Mouse (Mus musculus) adrenal gland, postnatal 25 days (tissue): ENCODE data around the gene Lins1. TPM values are rescaled to one million over a fixed set of nuclear protein-coding genes. Genes with fewer than 3 reads are reported as not detected.

Experiments
- DNase-seq: peaks from one replicate; pipeline ENCODE4 v3.0.0; 2021; ENCODE audit warnings: mixed read lengths
- long read RNA-seq: library from polyadenylated mRNA; stranded (forward); transcript quantifications from one replicate; pipeline ENCODE4 v2.0.0, GENCODE M21; 2021
- total RNA-seq: library from RNA; stranded (reverse); gene quantifications from 2 replicates; pipeline ENCODE4 v1.2.3, GENCODE M21; 2021

Lins1 gene
- total RNA-seq = 9.8 and 14.5 TPM in 2 replicates
- long read RNA-seq, full-length matches to known transcripts = 7 of 9 reads
- long read RNA-seq, partial matches to known transcripts = 0 of 9 reads
- long read RNA-seq, other reads (novel, unspliced or antisense) = 2 of 9 reads

DNA sequence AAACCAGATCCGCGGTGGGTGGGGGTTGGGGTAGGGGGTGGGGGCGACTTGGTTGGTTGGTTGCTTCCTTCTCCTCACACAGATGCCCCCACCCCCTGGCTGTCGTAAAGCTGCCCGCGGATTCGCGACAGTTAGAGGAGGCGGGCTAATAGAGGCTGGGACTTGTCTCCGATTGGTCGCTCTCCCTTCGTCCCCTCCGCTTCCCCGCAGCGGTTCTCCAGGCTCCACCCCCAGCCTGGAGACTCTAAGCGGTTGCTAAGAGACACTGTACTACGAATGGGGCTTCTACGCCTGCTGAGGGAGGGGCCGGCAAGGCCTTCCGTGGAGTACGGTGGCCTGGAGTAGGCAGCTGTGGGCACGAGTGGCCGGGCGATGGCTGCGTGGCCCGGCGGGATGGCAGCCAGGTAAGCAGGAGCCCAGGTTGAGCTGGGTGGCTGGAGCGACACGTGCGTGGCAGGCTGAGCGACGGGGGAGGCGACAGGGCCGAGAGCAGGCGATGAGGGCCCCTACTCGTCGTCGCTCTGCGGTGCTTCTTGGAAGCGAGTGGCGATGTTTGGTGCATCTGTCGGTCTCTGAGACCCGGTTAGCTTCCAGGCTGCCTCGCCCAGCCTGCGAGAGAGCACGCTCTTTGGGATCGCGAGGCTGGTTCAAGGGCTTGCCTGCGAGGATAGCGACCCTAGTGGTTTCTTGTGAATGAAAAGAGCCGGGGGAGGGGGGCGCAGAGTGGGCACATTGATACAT, at the start of gene Lins1:
Lins1 (plus strand) TSS at position 270 of the 741 bp plus-strand sequence.
- DNase-seq = peak; percentile 96

DNA sequence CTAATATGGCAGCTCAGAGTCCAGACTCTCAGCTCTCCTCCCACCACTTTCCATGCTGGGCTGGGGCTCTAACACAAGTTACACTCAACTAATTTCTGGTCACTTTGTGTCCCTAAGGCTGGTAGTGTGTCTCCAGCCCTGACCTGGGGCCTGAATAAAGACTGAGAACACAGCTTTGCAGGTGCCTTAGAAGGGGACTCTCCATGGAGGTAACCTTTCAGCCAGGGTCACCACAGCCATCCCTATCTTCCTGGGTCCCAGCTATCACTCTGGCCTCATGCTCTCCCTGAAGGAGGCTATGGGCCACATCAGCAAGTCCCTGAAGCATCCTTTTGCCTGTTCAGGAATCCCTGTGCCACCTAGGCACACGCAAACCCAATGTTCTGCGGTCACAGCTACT, 44.0 kb upstream of the Lins1 start:
- DNase-seq = no peak

DNA sequence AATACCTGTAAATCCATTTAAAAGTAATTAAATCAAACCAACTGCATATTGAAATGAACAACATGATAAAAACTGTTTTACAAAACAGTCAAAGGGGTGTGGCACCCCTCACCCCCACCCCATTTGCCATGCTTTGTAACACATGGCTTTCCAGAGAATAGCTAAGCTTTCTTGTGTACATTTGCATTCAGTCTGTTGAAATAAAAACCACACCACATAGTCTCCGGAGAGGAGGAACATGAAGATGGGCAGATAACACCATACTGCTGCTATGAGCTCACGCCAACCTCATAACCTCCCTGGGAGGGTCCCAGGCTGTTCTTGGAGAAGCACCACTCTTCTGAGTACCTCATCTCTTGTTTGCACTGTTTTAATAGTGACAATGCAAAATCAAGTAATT, 40.5 kb upstream of the Lins1 start:
- DNase-seq = no peak

DNA sequence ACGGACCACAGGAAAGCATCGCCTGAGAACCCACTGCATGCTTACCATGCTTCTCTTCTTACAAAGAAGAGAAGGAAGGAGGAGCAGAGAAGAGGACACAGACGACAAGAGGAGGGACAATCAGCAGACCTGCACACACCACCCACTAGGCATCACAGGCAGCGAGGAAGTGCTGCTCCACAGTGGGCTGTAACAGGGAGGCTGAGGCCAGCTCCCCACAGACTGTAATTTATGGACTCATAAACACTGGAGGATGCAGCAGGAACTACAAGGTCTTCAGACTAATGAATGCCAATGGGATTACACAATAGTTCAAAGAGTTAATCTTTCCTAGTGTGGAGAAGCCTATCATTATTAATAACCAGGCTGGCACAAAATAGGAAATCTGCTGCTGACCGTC, 38.8 kb upstream of the Lins1 start:
- DNase-seq = no peak

DNA sequence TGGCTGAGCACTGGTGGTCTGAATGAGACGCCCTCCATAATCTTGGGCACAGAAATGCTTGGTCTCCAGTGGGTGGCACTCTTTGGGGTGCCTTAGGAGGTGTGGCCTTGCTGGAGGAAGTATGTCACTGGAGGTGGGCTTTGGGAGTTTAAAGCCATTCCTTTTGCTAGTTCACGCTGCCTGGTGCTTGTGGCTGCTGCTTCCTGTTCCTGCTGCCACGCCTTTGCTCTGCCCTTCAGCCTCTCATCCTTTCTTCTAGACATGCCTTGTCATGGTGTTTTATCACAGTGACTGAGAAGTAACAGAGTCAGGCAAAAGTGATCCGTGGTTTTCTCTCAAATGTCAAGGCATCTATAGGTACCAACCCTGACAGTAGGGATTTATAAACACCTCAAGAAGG, 37.5 kb upstream of the Lins1 start:
- no peak for DNase-seq

DNA sequence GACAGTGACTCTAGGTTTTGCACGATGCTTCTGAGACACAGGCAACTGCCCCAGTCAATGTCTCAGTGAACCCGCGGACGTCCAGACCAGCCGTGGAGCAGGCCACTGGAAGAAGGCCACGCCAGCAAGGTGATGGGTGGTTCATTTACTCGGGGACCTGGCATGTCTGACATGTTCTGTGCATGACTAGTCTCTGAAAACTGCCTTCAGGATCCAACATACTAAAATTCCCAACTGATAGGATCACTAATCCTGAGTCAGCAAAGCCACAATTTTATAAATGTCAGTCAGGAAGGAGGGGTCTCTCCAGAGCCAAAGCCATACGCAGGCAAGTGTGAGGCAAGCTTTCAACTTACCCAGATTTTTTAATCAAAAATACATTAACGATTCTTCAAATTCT, 36.1 kb upstream of the Lins1 start:
- DNase-seq = no peak

DNA sequence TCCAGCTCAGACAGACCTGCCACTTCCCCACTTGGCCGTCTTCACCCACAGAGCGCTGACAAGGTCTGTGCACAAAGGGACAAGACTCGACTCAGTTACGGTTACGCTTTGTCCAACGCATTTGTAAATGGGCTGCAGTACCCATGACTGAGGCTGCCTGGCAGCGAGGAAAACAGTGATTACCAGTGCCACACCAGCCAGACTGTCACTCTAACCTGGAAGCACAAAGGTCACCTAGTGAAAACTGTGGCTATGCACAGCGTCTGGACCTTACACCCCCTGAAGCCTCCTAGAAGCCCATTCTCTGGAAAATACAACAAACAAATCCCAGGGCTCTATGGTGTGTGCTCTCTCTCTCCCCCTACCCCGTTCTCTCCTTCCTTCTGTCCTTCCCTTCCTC, 34.2 kb upstream of the Lins1 start:
- no peak for DNase-seq

DNA sequence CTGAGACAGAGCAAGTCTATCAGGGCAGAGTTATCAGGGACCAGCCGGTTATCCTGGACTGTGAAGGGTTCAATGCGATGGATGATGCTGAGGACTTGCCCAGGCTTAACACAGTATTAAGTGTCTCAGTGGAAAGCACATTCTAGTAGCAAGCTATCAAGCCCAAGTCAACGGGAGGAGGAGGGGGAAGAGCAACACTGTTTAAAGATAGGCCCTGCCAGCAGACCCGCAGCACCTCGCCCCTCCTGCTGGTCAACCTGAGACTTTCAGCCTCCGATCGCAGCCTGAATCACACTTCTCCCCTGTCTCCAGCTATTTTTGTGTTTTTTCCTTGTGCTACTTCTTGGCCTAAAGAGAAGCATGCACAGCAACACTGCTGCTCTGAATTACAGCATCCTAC, 29.4 kb upstream of the Lins1 start:
- no peak for DNase-seq

DNA sequence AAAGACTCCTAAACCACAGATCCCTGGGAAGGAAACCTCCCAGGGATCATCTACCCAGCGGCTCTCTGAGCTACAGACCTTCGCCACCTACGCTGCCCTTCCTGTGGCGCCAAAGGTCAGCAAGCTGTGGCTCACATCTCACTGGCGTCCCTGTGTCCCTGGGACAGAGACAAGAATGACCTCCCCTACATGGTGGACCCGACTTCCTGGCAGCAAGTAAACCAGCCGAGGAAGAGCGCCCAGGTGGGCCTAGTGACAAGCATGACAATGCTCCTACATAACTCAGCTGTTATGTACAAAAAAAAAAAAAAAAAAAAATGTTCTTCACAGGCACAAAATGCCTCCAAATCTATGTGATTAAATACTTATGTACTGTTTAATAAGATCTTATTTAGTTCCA, 28.7 kb upstream of the Lins1 start:
- DNase-seq = no peak

DNA sequence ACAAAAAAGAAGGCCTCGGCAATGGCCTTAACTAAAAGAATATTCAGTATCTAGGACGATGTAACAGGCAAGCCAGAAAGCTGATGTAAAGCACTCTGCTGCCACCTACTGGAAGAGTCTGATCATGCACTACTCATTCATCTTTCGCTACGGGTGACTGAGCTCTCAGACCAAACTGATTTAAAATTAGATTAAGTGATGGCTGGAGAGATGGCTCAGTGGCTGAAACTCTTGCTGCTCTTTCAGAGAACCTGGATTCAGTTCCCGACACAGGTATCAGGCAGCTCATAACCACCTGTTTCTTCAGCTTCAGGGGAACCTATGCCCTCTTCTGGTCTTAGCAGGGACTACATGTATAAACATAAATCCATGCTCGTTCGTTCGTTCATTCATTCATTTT, 28.1 kb upstream of the Lins1 start:
- peak; percentile 62 for DNase-seq

DNA sequence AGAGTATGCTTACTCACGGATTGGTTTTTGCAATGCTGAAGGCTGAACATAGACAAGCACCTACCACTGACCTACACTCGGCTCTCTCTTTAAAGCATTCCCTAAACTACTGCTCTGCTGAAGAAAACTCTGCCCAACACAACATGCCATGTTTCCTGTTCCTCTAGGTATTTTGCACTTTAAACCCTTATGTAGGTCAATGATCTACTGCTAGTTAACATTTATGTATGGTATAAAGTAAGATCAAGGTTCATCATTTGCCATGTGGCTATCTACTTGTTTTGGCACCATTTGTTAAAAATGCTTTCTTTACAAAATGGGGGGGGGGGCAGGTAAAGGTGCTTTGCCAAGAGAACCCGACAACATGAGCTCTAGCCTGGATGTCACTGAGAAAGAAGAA, 26.1 kb upstream of the Lins1 start:
- no peak for DNase-seq

DNA sequence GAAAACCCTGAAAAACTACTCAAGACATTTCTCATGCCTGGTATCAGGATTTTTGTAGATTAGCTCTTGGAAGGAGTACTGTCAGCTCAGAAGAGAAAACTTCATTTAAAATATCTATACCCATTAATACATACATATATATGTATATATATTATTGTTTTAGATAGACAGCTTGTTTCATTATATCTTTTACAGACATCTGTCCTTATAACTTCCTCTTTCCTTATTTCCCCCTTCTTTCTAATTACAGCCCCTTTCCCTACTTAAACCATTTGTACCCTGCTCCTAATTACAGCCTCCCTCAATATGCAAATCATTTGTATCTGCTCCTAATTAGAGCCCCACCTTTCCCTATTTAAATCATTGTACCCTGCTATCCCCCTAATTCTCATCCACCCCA, 22.6 kb upstream of the Lins1 start:
- DNase-seq = no peak

DNA sequence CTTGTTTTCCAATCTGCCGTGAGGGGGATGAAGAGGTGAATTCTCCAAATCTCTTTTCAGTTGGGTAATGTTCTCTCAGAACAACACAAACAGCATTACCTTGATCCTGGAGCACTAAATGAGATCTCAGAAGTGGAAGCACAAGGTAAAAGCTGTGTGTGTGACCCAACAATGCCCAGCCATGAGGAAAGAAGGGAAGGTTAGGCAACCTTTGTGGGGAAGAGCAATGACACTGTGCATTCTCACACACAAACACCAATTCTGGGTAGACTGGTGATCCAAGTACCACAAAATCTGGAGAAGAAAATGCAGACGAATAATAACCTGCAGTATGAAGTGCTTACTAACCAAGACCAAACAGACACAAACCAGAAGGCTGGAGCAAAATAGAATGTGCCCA, 13.9 kb upstream of the Lins1 start:
- DNase-seq = no peak

DNA sequence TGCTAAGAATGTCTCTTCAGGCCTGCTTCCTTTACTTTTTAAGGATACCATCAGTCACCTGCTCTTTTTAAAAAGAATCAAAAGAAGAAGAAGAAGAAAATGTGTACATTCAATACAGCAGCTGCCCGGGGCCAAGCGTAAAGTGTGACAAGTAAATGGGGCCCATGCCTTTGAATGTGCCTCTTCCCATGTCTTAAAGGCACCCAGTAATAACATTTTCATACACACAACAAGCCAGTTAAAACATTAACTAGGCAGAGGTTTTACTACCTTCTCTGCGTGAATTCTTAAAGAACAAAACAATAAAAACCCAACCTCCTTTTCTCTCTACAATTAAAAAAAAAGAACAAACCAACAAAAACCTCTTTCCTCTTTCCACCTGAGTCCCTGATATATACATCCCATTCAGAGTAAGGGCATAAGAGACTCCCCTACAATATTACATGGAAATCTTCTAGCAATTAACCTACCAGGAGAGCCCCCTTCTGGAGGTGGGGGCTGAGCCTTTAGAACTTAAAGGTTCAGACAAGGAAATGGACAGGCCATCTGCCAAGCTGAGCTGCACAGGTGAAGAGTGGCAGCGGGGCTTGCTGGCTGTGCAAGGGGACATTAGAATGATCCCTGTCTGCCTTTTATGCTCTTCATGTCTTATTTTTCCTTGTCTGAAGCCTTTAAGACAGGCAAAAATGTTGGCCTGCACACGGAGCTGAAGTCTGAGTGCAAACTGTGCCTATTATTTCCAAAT, 7.4 kb upstream of the Lins1 start:
- DNase-seq = no peak

DNA sequence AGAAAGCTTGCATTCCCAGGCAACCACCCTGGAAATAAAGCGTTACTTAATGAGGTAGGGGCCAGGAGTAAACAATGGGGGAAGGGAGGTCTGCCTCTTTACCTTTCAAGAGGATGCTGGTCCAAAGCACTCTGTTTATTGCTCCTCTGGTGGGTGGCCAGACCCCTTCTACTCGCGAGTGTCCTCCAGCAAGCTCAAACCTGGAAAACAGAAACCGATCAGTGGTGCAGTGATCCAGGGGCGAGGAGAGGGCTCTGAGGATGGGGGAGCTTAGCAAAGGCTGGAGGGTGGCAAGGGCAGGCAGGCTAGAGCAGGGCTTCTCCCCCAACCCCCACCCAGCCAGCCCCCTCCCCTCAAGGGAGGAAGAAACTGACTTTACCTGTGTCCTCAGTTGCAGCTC, 968 bp upstream of the Lins1 start:
- no peak for DNase-seq

DNA sequence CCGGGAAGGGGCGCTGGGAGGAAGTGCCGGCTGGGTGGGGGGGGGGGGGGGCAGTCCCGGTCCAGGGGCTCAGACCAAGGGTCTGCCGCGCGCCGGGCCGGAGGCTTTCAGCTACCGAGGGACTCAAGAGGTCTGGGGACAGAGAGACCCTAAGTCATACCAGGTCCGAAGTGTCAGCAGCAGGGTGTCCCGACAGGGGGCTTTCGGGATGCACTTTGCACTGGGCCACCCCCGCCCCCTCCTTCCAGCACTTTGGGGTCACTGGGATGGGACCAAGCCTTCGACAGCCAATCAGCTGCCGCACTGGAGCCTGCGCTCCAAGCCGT, 432 bp upstream of the Lins1 start, which contains the start of gene Asb7:
Asb7 (minus strand) TSS at position 303 of the 326 bp plus-strand sequence.
- no peak for DNase-seq

DNA sequence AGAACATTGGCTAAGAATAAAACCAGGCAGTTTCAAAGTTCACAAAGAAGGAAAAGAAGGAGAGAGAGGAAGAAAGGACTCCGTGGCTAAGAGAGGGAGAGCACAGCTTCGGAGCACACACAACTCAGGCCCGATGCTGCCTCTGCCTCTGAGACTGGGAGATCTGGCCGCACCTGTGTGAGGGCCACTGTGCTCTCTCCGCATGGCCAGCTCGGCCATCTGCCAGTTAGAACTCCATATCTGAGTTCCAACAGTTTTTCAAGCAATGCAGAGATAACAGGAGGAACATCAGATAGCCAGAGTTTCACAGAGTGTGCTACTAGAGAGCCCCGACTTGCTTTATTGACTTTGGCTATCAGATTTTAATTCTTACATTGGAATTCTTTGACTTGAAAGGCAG, 4.8 kb downstream of the Lins1 start:
- DNase-seq = no peak

DNA sequence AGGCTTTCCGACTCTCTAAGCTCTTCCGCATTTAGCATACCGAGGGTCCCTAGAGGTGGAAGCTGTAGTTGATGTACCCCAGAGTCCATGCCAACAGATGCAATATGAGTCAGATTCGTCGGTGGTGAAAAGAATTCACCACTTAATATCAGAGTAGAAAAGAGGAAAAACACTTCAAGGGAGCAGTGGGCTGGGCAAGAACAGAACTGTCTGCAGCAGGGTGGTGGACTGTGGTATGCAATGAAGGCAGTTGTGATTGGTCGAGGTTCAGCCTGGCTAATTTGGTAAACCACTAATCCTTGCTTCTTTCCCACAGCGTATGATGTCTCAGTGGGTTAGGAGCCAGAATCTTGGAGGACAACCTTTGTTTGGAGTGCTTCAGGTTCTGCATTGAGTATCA, 13.0 kb downstream of the Lins1 start:
- DNase-seq = no peak

DNA sequence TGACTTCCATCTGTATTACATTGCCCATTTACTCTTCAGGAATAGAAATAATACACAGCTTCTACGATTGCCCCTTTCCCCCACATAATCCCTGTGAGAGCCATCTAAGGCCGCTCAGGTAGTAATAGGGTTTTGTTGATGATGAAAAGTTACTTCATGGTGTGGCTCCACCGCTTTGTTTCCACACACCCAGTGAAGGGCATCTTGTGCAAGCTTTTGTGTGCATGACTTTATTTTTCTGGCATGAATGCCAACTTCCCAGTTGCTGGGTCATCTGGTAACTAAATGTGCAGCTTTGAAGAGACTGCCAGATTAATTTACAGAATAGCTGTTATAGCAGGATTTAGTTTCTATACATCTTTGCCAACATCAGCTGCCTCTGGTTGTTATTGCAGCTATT, 14.9 kb downstream of the Lins1 start:
- no peak for DNase-seq

DNA sequence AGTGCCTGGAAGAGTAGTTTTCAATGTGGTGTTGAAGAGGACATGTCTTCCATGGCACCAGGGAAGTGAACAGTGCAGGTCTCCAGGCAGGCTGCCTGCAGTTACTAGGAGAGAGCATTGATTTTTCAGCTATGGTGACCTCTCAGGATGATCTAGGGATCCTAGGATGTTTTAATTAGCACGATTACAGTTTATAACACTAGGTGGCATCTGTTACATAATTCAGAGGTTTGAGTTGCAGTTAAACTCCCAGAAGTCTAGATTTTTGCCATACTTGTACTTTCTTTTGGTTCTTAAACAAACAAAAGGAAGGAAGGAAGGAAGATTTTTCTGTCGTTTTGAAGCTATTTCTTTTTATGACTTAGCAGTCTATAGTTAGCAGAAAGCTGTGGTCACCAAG, 21.5 kb downstream of the Lins1 start:
- no peak for DNase-seq

DNA sequence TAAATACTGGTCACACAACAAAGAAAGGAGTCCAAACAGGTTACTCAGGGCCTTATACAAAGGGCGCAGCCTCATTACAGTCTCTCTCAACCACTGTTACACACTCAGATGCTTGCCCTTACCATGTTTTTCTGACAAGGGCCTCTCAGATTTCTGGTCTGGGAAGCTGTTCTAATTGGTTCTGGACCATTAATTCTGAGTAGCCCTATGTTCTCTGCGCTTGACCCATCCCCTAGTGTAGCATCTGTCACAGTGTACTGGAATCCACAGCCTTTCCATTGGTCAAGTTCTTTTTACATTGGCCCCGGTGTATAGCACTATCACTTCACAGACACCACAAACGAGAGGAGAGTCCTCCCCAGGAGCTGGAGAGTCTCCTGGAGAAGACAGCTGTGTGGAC, 34.8 kb downstream of the Lins1 start:
- no peak for DNase-seq

DNA sequence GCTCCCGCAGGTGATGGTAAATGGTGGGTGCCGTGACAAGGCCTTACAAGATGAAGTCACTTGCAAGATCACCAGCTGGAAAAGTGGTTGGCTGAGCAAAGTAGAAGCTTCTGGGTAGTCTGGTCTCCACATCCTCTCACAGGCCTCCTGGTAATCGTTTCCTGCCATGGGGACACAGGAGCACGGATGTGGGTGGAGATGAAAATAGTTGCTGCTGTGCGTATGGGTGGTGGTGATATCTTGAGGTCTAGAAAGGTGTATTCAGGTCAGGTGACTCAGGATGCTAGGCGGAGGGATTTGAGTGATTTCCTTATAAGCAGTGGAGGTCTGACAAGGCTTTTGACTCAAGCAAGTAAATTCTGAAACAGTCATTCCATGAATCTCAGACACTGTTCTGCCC, 35.3 kb downstream of the Lins1 start:
- DNase-seq = no peak

DNA sequence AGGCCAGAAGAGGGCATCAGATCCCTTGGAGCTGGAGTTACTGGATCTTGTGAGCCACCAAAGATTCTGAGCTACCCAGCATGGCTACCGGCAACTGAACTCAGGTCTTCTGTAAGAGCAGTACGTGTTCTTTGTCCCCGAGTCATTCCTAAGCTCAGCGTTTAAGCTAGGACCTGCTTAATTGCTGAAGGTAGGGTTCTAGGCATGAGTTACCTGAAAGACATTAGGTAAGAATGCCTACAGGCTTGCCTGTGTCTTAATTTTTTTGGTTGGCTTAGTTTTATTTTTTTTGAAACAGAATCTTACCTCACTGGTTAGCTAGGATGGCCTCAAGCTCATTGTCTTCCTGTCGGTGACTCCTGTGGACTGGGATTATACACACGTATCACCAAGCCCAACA, 38.4 kb downstream of the Lins1 start:
- DNase-seq = no peak

DNA sequence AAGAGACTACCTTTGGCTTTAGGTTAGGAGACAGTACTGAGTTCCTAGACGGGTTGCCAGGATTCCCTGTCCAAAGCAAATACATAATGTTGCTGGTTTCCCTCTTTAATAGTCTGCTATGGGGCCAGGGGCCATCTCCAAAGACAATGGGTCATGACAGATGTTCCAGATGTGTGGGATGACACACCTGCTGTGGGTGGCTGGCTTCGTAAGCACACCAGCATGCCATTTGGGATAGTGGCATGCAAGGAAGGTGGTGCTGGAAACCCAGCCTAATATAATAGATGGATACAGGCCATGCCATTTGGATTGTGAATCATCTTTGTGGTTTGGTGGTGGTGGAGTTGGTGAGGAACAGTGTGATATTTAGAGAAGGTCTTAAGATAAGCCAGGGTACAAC, 39.5 kb downstream of the Lins1 start:
- DNase-seq = no peak
